Mouse (Mus musculus) intestine, embryonic 16.5 days (tissue): ENCODE measurements around the gene Cwc27. TPM values are rescaled to one million over a fixed set of nuclear protein-coding genes. Genes with fewer than 3 reads are reported as not detected.

Source experiments
- ATAC-seq: fragments of 200-750 bp; cut with Nextera tagmentation; 2 replicates; pipeline ENCODE4 v1.8.0; 2017; ENCODE audit warnings: moderate TSS enrichment, moderate library complexity
- H3K27ac ChIP-seq: fragments of 300-500 bp; sonication (generic); 2 replicates; pipeline ENCODE4 v1.5.1; 2014; ENCODE audit warnings: mild to moderate bottlenecking, low read length
- H3K27me3 ChIP-seq: fragments of 300-500 bp; sonication (generic); replicated peaks from 2 replicates; pipeline ENCODE4 v1.6.1; 2014; ENCODE audit warnings: low read length, control low read depth, mixed read lengths; ENCODE audit not compliant: control insufficient read depth, insufficient read depth
- H3K36me3 ChIP-seq: fragments of 300-500 bp; sonication (generic); 2 replicates; pipeline ENCODE4 v1.6.1; 2014; ENCODE audit warnings: low read length, control low read depth; ENCODE audit not compliant: control insufficient read depth, insufficient read depth
- H3K4me1 ChIP-seq: fragments of 300-500 bp; sonication (generic); 2 replicates; pipeline ENCODE4 v1.6.1; 2014; ENCODE audit warnings: low read length, control low read depth, mixed read lengths; ENCODE audit not compliant: control insufficient read depth, insufficient read depth
- H3K4me2 ChIP-seq: fragments of 300-500 bp; sonication (generic); 2 replicates; pipeline ENCODE4 v1.6.1; 2014; ENCODE audit warnings: low read depth, low read length, control low read depth
- H3K4me3 ChIP-seq: fragments of 300-500 bp; sonication (generic); 2 replicates; pipeline ENCODE4 v1.5.1; 2014; ENCODE audit warnings: mild to moderate bottlenecking, low read length
- H3K9ac ChIP-seq: fragments of 300-500 bp; sonication (generic); 2 replicates; pipeline ENCODE4 v1.6.1; 2014; ENCODE audit warnings: low read depth, low read length
- H3K9me3 ChIP-seq: fragments of 300-500 bp; sonication (generic); 2 replicates; pipeline ENCODE4 v1.6.1; 2016; ENCODE audit warnings: low read length, control low read depth; ENCODE audit not compliant: control insufficient read depth
- WGBS: fragments of 180-500 bp; shearing (Covaris S2); extraction: QIAGEN DNeasy Blood & Tissue Kit; methylation state at CpG from one replicate; pipeline ENCODE4 v1.1.7; 2014; 5-methylcytosine and 5-hydroxymethylcytosine counted together
- polyA plus RNA-seq: library from polyadenylated mRNA; unstranded; fragments of >200 nt; fragmentation: Nextera tagmentation; extraction: Ambion mirVana; gene quantifications from 2 replicates; pipeline ENCODE4 v1.2.1, GENCODE M21; 2015

Gene Cwc27
- polyA plus RNA-seq, 1 experiment from 2014 or later: 26.0 TPM

- no peak within 1 kb of the TSS for H3K4me2 ChIP-seq
- H3K27ac ChIP-seq: no peak within 1 kb of the TSS
- H3K4me1 ChIP-seq: no peaks in the 10 kb centered on the region
- ATAC-seq: no peak
- no peaks in the 10 kb centered on the region for H3K36me3 ChIP-seq
- 88% methylated on average over 11 of the region's 11 CpGs for WGBS
- H3K4me3 ChIP-seq: no peak within 1 kb of the TSS
- H3K9me3 ChIP-seq: no peaks in the 10 kb centered on the region
- H3K27me3 ChIP-seq: no peaks in the 10 kb centered on the region
- H3K9ac ChIP-seq: no peak within 1 kb of the TSS
Measured at GRCm38 (mm10) chr13:104792184-104792583, 24.8 kb downstream of the Cwc27 start, which contains the start of gene Srek1ip1. TSS of gene Srek1ip1 (plus strand) at chr13:104792484.

DNA sequence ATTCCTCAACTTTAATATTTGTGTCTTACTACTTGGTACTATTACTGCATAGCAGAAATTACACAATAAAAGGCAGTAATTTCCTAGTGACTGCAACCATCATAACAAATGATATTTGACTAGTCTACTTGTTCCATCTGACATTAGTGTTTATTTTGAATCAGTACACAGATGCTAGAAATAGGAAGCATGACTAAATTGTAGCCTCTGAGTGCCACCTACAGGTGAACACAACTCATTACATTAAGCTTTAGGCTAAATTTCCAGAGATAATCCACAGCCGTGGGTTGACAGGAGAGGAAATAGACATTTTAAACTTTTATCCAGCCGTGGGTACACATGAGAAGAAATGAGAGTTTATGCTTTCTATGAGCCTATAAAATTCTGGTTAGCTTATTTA lies 27.3 kb downstream of the Cwc27 start:
- WGBS: 10% methylated on average over 2 of the region's 2 CpGs
- Histone ChIP-seq H3K9me3 (no peaks in the 10 kb centered on the region), H3K27ac (no peak overlapping the region), H3K27me3 (no peaks in the 10 kb centered on the region), H3K9ac (no peak overlapping the region), H3K4me1 (no peaks in the 10 kb centered on the region), H3K36me3 (no peaks in the 10 kb centered on the region), H3K4me3 (no peak overlapping the region), H3K4me2 (no peak overlapping the region)
- 0 out of 2 replicates have a peak, but pooled peaks have one; percentile 16 for ATAC-seq

GRCm38 (mm10) chr13:104787260-104787659 lies 29.7 kb downstream of the Cwc27 start:
- no peaks in the 10 kb centered on the region for H3K4me1 ChIP-seq
- no peak overlapping the region for H3K9ac ChIP-seq
- no peaks in the 10 kb centered on the region for H3K27me3 ChIP-seq
- no peak overlapping the region for H3K27ac ChIP-seq
- H3K4me3 ChIP-seq: no peak overlapping the region
- ATAC-seq: no peak
- peaks cover 3% of the 10 kb centered on the region; the same call in 1 of the 2 replicates for H3K36me3 ChIP-seq
- no peak overlapping the region for H3K4me2 ChIP-seq
- peaks cover 4% of the 10 kb centered on the region; the same call in 1 of the 2 replicates for H3K9me3 ChIP-seq
- WGBS: 90% methylated on average over 4 of the region's 4 CpGs

DNA sequence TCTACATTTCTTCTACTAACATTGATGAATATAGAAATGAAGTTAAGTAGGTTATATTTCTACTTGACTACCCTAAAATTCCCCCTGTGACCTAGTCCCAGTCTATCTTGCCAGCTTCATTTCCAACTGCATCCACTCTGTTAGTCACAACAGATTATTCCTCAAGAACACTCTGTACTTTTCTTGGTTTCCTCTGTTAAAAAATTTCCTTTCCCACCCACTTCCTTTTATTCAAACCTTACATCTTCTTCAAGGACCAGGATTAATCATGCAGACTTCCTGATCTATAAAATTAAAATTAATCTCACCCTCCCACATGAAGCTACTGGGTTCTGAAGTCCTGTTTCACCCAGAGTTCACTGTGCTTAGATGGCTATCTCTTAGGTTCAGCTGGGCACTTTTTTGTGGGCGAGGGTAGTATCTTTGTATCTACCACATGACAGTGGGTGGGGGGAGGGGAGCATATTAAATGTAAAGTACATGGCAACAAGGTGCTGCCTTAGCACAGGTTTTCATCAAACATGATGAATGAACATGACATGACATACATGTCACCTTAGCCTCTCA lies 37.8 kb downstream of the Cwc27 start:
- H3K9ac ChIP-seq: no peak overlapping the region
- H3K9me3 ChIP-seq: peaks cover 5% of the 10 kb centered on the region; the same call in 1 of the 2 replicates
- H3K4me2 ChIP-seq: no peak overlapping the region
- no peaks in the 10 kb centered on the region for H3K4me1 ChIP-seq
- WGBS: 68% methylated on average over 1 of the region's 1 CpGs
- H3K4me3 ChIP-seq: no peak overlapping the region
- no peak for ATAC-seq
- H3K36me3 ChIP-seq: peaks cover 3% of the 10 kb centered on the region; the same call in 1 of the 2 replicates
- no peak overlapping the region for H3K27ac ChIP-seq
- no peaks in the 10 kb centered on the region for H3K27me3 ChIP-seq

GRCm38 (mm10) chr13:104763193-104763592 lies 53.7 kb downstream of the Cwc27 start:
- WGBS: 55% methylated on average over 3 of the region's 3 CpGs

GRCm38 (mm10) chr13:104762401-104762800 lies 54.5 kb downstream of the Cwc27 start:
- Histone ChIP-seq H3K36me3 (no peaks in the 10 kb centered on the region), H3K9me3 (no peaks in the 10 kb centered on the region), H3K4me1 (no peaks in the 10 kb centered on the region), H3K9ac (no peak overlapping the region), H3K27me3 (no peaks in the 10 kb centered on the region), H3K4me2 (no peak overlapping the region), H3K4me3 (no peak overlapping the region), H3K27ac (no peak overlapping the region)
- ATAC-seq: no peak
- 85% methylated on average over 4 of the region's 4 CpGs for WGBS

More at GRCm38 (mm10) chr13:104763193-104763592, 53.7 kb downstream of the Cwc27 start:
- Histone ChIP-seq H3K9me3 (no peaks in the 10 kb centered on the region), H3K36me3 (no peaks in the 10 kb centered on the region), H3K4me1 (no peaks in the 10 kb centered on the region), H3K9ac (no peak overlapping the region), H3K4me2 (no peak overlapping the region), H3K4me3 (no peak overlapping the region), H3K27me3 (no peaks in the 10 kb centered on the region), H3K27ac (no peak overlapping the region)
- ATAC-seq: no peak

GRCm38 (mm10) chr13:104759381-104759780 lies 57.6 kb downstream of the Cwc27 start:
- Histone ChIP-seq H3K4me3 (no peak overlapping the region), H3K9ac (no peak overlapping the region), H3K36me3 (no peaks in the 10 kb centered on the region), H3K4me1 (no peaks in the 10 kb centered on the region), H3K4me2 (no peak overlapping the region), H3K27me3 (no peaks in the 10 kb centered on the region), H3K27ac (no peak overlapping the region), H3K9me3 (no peaks in the 10 kb centered on the region)
- 92% methylated on average over 1 of the region's 1 CpGs for WGBS
- no peak for ATAC-seq

GRCm38 (mm10) chr13:104747032-104747431 lies 69.9 kb downstream of the Cwc27 start:
- Histone ChIP-seq H3K9ac (no peak overlapping the region), H3K4me3 (no peak overlapping the region), H3K36me3 (no peaks in the 10 kb centered on the region), H3K27me3 (no peaks in the 10 kb centered on the region), H3K4me1 (no peaks in the 10 kb centered on the region), H3K27ac (no peak overlapping the region), H3K4me2 (no peak overlapping the region), H3K9me3 (no peaks in the 10 kb centered on the region)
- ATAC-seq: no peak

DNA sequence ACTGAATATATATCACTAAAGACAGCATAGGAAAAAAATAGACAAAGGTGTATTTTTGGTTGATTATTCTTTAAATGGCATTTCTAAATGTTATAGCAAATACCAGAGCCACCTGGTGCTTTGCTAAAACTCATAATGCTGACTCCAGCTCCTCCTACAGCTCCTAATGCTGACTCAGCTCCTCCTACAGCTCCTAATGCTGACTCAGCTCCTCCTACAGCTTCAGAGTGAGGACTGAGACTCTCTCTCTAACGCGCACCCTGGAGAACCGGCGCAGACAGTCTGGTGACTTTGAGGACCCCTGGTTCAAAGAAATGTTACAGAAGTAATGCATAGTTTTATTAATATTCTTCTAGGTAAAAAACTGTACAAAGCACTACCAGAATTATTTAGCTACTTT lies 74.1 kb downstream of the Cwc27 start:
- ATAC-seq: no peak

More for the DNA sequence above, 74.1 kb downstream of the Cwc27 start:
- H3K36me3 ChIP-seq: no peaks in the 10 kb centered on the region
- 91% methylated on average over 4 of the region's 4 CpGs for WGBS
- H3K27me3 ChIP-seq: no peaks in the 10 kb centered on the region
- no peaks in the 10 kb centered on the region for H3K9me3 ChIP-seq
- no peaks in the 10 kb centered on the region for H3K4me1 ChIP-seq
- no peak overlapping the region for H3K4me2 ChIP-seq
- H3K27ac ChIP-seq: no peak overlapping the region
- no peak overlapping the region for H3K9ac ChIP-seq
- no peak overlapping the region for H3K4me3 ChIP-seq
